Mouse (Mus musculus) megakaryocyte, embryonic 14.5 days (primary cell): ENCODE results near the gene Otud7a.

Source experiments
- FLI1 ChIP-seq: IDR thresholded peaks from 2 replicates; pipeline ENCODE4 v1.6.1; 2012; ENCODE audit warnings: low read length, inconsistent platforms, mixed read lengths
- GATA1 ChIP-seq: IDR thresholded peaks from 3 replicates; pipeline ENCODE4 v1.6.1; 2012; ENCODE audit warnings: mixed read lengths, low read length, inconsistent platforms, borderline replicate concordance

DNA sequence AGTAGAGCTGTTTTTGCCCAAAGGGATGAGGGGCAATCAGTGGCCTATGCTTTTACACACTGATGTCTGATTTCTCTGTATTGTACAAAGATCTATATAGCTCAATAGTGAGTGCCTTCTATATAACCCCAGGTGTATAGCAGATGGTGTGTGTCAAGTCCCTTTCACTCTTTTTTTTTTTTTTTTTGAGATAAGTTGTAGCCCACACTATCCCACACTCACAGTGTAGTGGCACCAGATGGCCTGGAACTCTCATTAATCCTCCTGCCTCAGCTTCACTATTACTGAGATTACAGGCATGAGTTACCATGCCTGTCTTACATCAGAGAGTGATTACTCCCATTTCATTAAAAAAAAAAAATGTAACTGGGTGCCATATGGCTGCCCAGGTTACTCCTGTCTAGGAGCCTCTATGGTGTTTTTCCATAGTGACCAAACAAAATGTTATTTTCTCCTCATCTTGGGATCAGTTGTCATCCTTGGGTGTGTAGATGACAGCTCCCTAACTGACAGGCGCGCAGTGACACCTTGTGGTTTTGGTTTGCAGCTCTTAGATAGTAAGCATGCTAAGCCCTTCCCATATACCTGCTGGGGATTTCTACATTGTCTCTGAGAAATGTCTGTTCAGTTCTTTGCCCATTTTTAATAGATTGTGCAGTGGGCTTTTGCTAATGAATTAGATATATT is 141.8 kb downstream of the Otud7a start:
- TF ChIP-seq GATA1 (no peak), FLI1 (no peak)
